Mouse (Mus musculus) thymus, adult 2 months (tissue): ENCODE measurements around the gene Tdp2. TPM values are rescaled to one million over a fixed set of nuclear protein-coding genes. Genes with fewer than 3 reads are reported as not detected.
A peak's percentile ranks its signal among the peaks of the same experiment; 100 is the strongest.

Experiments used
- DNase-seq: peaks from one replicate; pipeline ENCODE4 v3.0.0; 2021
- H3K27ac ChIP-seq: fragments of 200-500 bp; 2 replicates; pipeline ENCODE4 v1.5.1; 2012; ENCODE audit warnings: low read length, control low read depth; ENCODE audit not compliant: control insufficient read depth, insufficient read depth
- H3K27me3 ChIP-seq: fragments of 200-500 bp; 2 replicates; pipeline ENCODE4 v1.6.1; 2012; ENCODE audit warnings: mild to moderate bottlenecking, low read length, moderate library complexity, mixed read lengths; ENCODE audit not compliant: control insufficient read depth, insufficient read depth
- H3K36me3 ChIP-seq: fragments of 200-500 bp; 2 replicates; pipeline ENCODE4 v1.6.1; 2012; ENCODE audit warnings: mild to moderate bottlenecking, low read length, moderate library complexity; ENCODE audit not compliant: control insufficient read depth, insufficient read depth
- H3K4me1 ChIP-seq: fragments of 200-500 bp; replicated peaks from 2 replicates; pipeline ENCODE4 v1.6.1; 2012; ENCODE audit warnings: low read length; ENCODE audit not compliant: control insufficient read depth, insufficient read depth
- H3K4me3 ChIP-seq: fragments of 200-500 bp; 2 replicates; pipeline ENCODE4 v1.5.1; 2012; ENCODE audit warnings: mild to moderate bottlenecking, low read length, control low read depth, moderate library complexity; ENCODE audit not compliant: control insufficient read depth, insufficient read depth
- CTCF ChIP-seq: fragments of 200-500 bp; IDR thresholded peaks from 2 replicates; pipeline ENCODE4 v1.5.1; 2012; ENCODE audit warnings: mild to moderate bottlenecking, control low read depth, low read length, moderate library complexity, borderline replicate concordance; ENCODE audit not compliant: control insufficient read depth, poor library complexity, insufficient read depth; ENCODE audit errors: extremely low read depth
- POLR2A ChIP-seq: fragments of 200-500 bp; IDR thresholded peaks from 2 replicates; pipeline ENCODE4 v1.6.1; 2012; ENCODE audit warnings: mild to moderate bottlenecking, low read length, control low read depth, moderate library complexity; ENCODE audit not compliant: control insufficient read depth, poor library complexity, insufficient read depth; ENCODE audit errors: extremely low read depth
- WGBS: fragments of 180-500 bp; shearing (Covaris S2); methylation state at CpG from one replicate; pipeline ENCODE4 v1.1.7; 2018; 5-methylcytosine and 5-hydroxymethylcytosine counted together
- polyA plus RNA-seq: library from polyadenylated mRNA; depleted of rRNA; stranded (reverse); fragments of >200 nt; gene quantifications from 2 replicates; pipeline ENCODE4 v1.2.3, GENCODE M21; 2012

Tdp2 gene
- polyA plus RNA-seq, 1 experiment, result 40.3 TPM

- DNase-seq, result no peak
- no peak overlapping the region for H3K4me3 ChIP-seq
- no peaks in the 10 kb centered on the region for H3K27me3 ChIP-seq
- WGBS, result 66% methylated on average over 3 of the region's 3 CpGs
- TF ChIP-seq POLR2A (no peak), CTCF (no peak)
- peaks cover 26% of the 10 kb centered on the region for H3K36me3 ChIP-seq
- no peak overlapping the region for H3K27ac ChIP-seq
- peaks cover 1% of the 10 kb centered on the region for H3K4me1 ChIP-seq
Measured at GRCm38 (mm10) chr13:24839831-24840230, 8.4 kb downstream of the Tdp2 start.

GRCm38 (mm10) chr13:24841702-24842101 lies 10.2 kb downstream of the Tdp2 start:
- Histone ChIP-seq H3K36me3 (peaks cover 26% of the 10 kb centered on the region), H3K4me3 (no peak overlapping the region), H3K4me1 (peaks cover 6% of the 10 kb centered on the region), H3K27ac (no peak overlapping the region), H3K27me3 (no peaks in the 10 kb centered on the region)
- TF ChIP-seq POLR2A (no peak), CTCF (no peak)
- WGBS, result 96% methylated on average over 3 of the region's 3 CpGs
- DNase-seq, result no peak

GRCm38 (mm10) chr13:24844983-24845955 lies 13.8 kb downstream of the Tdp2 start, which contains the start of gene D130043K22Rik:
Gene D130043K22Rik (plus strand): TSS chr13:24845135.
- TF ChIP-seq POLR2A, result no peak
- 22% methylated on average over 40 of the region's 40 CpGs for WGBS
- Histone ChIP-seq H3K27me3 (no peaks in the 10 kb centered on the region), H3K36me3 (peaks cover 15% of the 10 kb centered on the region), H3K27ac (no peak within 1 kb of the TSS), H3K4me3 (no peak within 1 kb of the TSS; the same call in 1 of the 2 replicates), H3K4me1 (peaks cover 6% of the 10 kb centered on the region)
- peak; percentile 37 for DNase-seq

- no peaks in the 10 kb centered on the region for H3K27me3 ChIP-seq
- H3K4me1 ChIP-seq, result peaks cover 6% of the 10 kb centered on the region
- no peak for DNase-seq
- TF ChIP-seq CTCF (no peak), POLR2A (no peak)
- H3K27ac ChIP-seq, result no peak overlapping the region
- no peaks in the 10 kb centered on the region for H3K36me3 ChIP-seq
- WGBS, result 96% methylated on average over 4 of the region's 4 CpGs
- no peak overlapping the region for H3K4me3 ChIP-seq
Measured at GRCm38 (mm10) chr13:24849318-24849717, 17.8 kb downstream of the Tdp2 start.

- Histone ChIP-seq H3K4me1 (no peaks in the 10 kb centered on the region), H3K36me3 (no peaks in the 10 kb centered on the region), H3K27ac (no peak overlapping the region), H3K27me3 (no peaks in the 10 kb centered on the region), H3K4me3 (no peak overlapping the region)
- 96% methylated on average over 2 of the region's 2 CpGs for WGBS
- TF ChIP-seq CTCF (no peak), POLR2A (no peak)
- DNase-seq, result no peak
Measured at GRCm38 (mm10) chr13:24851989-24852388, 20.5 kb downstream of the Tdp2 start.

- Histone ChIP-seq H3K4me1 (no peaks in the 10 kb centered on the region), H3K27ac (no peak overlapping the region), H3K4me3 (no peak overlapping the region), H3K36me3 (no peaks in the 10 kb centered on the region), H3K27me3 (no peaks in the 10 kb centered on the region)
- no peak for DNase-seq
- no peak for TF ChIP-seq POLR2A
- TF ChIP-seq CTCF, result no peak
- WGBS, result 86% methylated on average over 3 of the region's 3 CpGs
Measured at GRCm38 (mm10) chr13:24852570-24852969, 21.1 kb downstream of the Tdp2 start.

GRCm38 (mm10) chr13:24859115-24859514 lies 27.6 kb downstream of the Tdp2 start:
- DNase-seq, result no peak
- no peak for TF ChIP-seq POLR2A
- TF ChIP-seq CTCF, result no peak
- H3K4me1 ChIP-seq, result 0 out of 2 replicates have a peak, but pooled peaks cover 4% of the 10 kb centered on the region
- no peak overlapping the region for H3K4me3 ChIP-seq
- no peaks in the 10 kb centered on the region for H3K36me3 ChIP-seq
- H3K27ac ChIP-seq, result no peak overlapping the region
- H3K27me3 ChIP-seq, result no peaks in the 10 kb centered on the region
